Mouse (Mus musculus) lung, adult 2 months (tissue): Measurements from ENCODE around the gene Chd3. TPM values are rescaled to one million over a fixed set of nuclear protein-coding genes. Genes with fewer than 3 reads are reported as not detected.
"Not testable (repeated sequence)": the region's sequence is repeated elsewhere in the genome, so short reads cannot be mapped to it uniquely, and the experiment has no call there.

Experiments used
- DNase-seq: peaks from one replicate; pipeline ENCODE4 v3.0.0; 2022
- H3K4me1 ChIP-seq: fragments of 200-500 bp; 2 replicates; pipeline ENCODE4 v1.6.1; 2011; ENCODE audit warnings: low read length; ENCODE audit not compliant: control insufficient read depth, insufficient read depth
- H3K4me3 ChIP-seq: fragments of 200-500 bp; replicated peaks from 2 replicates; pipeline ENCODE3; 2011; ENCODE audit warnings: low read depth, mild to moderate bottlenecking, control low read depth, low read length; ENCODE audit errors: extremely low read depth
- CTCF ChIP-seq: fragments of 200-500 bp; IDR thresholded peaks from 2 replicates; pipeline ENCODE4 v1.5.1; 2011; ENCODE audit warnings: mild to moderate bottlenecking, low read length, control low read depth; ENCODE audit not compliant: insufficient read depth
- POLR2A ChIP-seq: fragments of 200-500 bp; IDR thresholded peaks from 2 replicates; pipeline ENCODE4 v1.6.1; 2011; ENCODE audit warnings: low read depth, mild to moderate bottlenecking, control low read depth, low read length, borderline replicate concordance; ENCODE audit errors: extremely low read depth
- WGBS: fragments of 180-500 bp; shearing (Covaris S2); methylation state at CpG from one replicate; pipeline ENCODE4 v1.1.7; 2018; 5-methylcytosine and 5-hydroxymethylcytosine counted together
- polyA plus RNA-seq: library from polyadenylated mRNA; depleted of rRNA; stranded (reverse); fragments of >200 nt; gene quantifications from 2 replicates; pipeline ENCODE4 v1.2.3, GENCODE M21; 2012

Gene Chd3
- polyA plus RNA-seq, 1 experiment: 135 TPM

DNA sequence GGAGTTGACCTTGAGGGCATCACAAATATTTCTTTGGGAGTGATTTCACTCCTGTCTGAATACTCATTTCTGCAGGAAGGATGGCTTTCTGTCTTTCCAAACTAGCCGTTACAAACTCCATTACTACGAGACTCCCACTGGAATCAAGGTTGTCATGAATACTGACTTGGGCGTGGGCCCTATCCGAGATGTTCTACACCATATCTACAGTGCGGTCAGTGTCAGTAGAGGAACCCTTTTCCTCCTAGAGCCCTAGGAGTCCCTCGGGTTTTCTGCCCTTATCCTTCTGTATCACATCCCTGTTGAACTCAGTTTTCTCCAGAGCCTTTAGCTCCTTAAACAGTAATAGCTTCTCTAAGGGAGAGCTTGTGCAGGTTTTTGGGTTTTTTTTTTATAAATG lies 44.5 kb downstream of the Chd3 start:
- peaks cover 6% of the 10 kb centered on the region; the same call in 1 of the 2 replicates for H3K4me1 ChIP-seq
- TF ChIP-seq POLR2A: no peak
- TF ChIP-seq CTCF: no peak
- 75% methylated on average over 6 of the region's 6 CpGs for WGBS
- no peak for DNase-seq
- no peak overlapping the region for H3K4me3 ChIP-seq

DNA sequence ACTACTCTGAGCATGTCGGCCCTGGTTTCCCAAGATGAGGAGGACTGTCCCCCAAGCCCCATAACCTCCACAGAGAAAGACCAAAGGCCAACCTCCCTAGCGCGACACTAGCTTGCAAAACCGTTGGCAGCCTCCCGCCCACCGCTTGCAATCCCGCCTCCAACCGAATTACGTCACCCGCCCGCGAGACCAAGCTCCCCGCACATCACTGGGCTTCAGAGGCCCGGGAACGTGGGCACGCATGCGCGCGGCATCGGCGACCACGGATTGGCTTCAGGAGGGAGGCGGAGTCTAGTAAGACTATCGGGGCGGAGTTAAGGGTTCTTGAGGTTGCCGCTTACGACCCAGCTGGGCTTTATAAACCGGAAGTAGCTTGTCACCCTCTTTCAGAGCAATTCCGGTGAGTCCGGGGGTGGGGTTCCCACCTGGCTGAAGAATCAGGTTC lies 45.5 kb downstream of the Chd3 start, which contains the start of the genes Cntrob and Trappc1:
Gene Cntrob (minus strand): TSS at position 109 of the 445 bp plus-strand sequence.
Gene Trappc1 (plus strand): TSS at position 314 of the 445 bp plus-strand sequence.
- DNase-seq: peak; percentile 97
- Histone ChIP-seq H3K4me3 (peak within 1 kb of the TSS; percentile 82), H3K4me1 (peaks cover 6% of the 10 kb centered on the region; the same call in 1 of the 2 replicates)
- peak; percentile 90; the same call in 1 of the 2 replicates for TF ChIP-seq POLR2A
- TF ChIP-seq CTCF: no peak
- WGBS: under 1% methylated on average over 30 of the region's 30 CpGs

DNA sequence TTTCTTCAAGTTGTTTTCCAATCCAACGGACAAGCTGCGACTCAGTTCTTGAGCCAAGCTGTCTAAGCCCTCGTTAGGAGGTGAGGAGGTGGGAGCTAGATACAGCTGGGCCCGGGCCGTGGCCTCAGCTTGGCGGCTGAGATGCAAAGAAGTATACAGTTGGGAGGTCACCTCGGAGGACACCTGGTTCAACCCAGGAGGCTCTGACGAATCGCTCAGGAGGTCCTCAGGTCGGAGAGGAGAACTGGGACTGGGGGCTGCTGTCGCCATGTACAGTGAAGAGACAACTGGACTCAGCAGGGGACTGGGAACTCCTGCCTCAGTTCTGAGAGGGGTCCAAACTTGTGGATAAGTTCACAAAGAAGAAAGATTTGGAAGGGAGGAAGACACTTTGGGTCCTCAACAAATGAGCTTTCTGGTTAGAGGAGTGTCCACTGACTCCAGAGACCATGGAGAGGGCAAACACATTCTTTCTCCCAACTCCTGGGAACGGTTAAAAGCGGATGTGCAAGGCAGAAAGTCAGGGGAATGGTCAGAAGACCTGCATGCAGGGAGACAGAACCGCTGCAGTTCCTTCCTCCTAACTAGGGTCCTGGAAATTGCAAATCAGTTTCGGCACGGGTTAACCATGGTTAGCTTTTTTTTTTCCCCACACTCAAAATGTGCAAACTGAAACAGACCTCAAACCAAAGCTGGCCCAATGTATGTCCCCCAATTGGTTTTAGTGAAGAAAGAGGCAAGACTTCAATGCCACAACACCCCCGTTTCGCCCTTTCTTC lies 46.3 kb downstream of the Chd3 start:
- peak overlapping the region; percentile 82 for H3K4me3 ChIP-seq
- TF ChIP-seq CTCF (no peak), POLR2A (no peak)
- H3K4me1 ChIP-seq: peaks cover 6% of the 10 kb centered on the region; the same call in 1 of the 2 replicates
- no peak for DNase-seq
- WGBS: 14% methylated on average over 18 of the region's 18 CpGs

DNA sequence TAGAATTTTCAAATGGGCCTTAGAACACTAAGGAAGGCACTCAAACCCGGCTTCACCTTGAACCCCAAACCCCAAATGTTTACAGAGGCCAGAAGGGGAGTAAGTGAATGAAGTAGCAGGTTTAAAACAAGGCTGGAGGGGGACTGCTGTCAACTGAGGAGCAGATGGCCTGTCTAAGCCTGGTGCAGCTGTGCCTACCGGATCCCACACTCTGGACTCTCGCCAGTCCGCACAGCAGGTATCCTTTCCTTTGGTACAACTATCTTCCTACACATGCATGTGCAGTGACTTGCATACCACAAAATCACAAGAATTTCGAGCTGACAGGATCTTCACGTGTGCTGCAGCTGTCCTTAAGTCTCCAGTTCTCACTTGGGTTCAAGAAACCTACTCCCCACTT lies 47.2 kb downstream of the Chd3 start:
- Histone ChIP-seq H3K4me3 (no peak overlapping the region), H3K4me1 (peaks cover 6% of the 10 kb centered on the region; the same call in 1 of the 2 replicates)
- no peak for TF ChIP-seq POLR2A
- no peak for TF ChIP-seq CTCF
- no peak for DNase-seq
- WGBS: 66% methylated on average over 6 of the region's 6 CpGs

DNA sequence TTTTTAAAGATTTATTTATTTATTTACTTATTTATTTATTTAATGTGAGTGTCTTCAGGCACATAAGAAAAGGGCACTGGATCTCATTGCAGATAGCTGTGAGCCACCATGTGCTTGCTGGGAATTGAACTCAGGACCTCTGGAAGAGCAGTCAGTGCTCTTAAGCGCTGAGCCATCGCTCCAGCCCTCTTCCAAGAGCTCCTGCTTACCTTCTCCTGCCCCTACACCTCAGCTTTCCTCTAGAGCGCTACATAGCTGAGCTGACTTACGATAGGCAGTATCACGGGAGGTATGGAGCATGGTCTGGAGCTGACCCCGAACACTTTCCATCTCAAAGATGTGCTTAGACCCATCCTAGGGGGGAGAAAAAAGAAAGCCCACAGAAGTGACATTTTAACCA lies 47.6 kb downstream of the Chd3 start:
- TF ChIP-seq POLR2A (no peak), CTCF (no peak)
- WGBS: 97% methylated on average over 6 of the region's 6 CpGs

DNA sequence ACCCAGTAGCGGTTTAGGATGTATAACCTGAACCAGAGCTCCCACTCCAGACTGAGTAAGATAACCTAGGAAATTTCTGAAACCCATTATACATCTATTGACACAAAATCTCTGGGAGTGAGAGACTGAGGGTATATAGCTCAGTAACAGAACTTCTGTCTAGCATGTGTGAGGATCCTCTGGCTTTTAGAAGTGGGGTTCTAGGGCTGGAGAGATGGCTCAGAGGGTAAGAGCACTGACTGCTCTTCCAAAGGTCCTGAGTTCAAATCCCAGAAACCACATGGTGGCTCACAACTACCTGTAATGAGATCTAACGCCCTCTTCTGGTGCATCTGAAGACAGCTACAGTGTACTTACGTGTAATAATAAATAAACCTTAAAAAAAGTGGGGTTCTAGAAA lies 51.2 kb downstream of the Chd3 start:
- WGBS: 90% methylated on average over 3 of the region's 3 CpGs
- not testable (repeated sequence) for H3K4me1 ChIP-seq, H3K4me3 ChIP-seq, DNase-seq

More for the DNA sequence above, 47.6 kb downstream of the Chd3 start:
- Histone ChIP-seq H3K4me1 (peaks cover 6% of the 10 kb centered on the region; the same call in 1 of the 2 replicates), H3K4me3 (no peak overlapping the region)
- no peak for DNase-seq

DNA sequence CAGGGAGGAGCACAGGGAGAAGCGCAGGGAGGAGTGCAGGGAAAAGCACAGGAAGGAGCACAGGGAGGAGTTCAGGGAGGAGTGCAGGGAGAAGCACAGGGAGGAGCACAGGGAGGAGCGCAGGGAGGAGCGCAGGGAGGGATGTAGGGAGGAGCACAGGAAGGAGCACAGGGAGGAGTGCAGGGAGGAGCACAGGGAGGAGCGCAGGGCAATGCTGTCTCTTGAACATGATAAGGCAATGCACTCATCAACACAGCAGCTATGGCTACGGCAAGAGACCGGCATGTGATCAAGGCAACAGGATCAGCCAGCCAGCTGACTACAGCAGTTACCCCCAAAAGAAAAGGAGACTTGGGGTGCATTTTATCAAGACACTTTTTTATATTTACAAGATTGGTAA lies 52.8 kb downstream of the Chd3 start:
- Histone ChIP-seq H3K4me3 (no peak overlapping the region), H3K4me1 (no peaks in the 10 kb centered on the region)
- 93% methylated on average over 6 of the region's 6 CpGs for WGBS
- TF ChIP-seq CTCF (no peak), POLR2A (no peak)
- DNase-seq: no peak

DNA sequence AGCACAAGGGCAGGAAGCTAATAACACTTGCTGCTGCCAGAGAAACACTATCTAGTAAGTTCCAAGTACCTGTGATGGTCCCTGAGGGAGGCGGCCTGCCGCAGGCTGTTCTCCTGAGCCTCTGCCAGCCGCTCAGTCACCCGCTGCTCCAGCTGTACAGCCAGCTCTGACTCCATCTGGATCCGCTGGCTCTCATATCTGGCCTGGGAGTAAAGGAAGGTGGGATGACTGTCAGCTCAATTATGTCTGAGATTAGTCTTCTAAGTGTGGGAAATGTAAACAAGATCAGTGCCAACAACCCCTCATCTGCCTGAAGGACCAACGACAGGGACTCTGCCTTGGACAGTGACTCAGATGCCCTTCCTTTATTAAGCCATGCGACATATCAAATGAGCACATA lies 57.9 kb downstream of the Chd3 start:
- no peak for DNase-seq
- Histone ChIP-seq H3K4me1 (no peaks in the 10 kb centered on the region), H3K4me3 (no peak overlapping the region)
- TF ChIP-seq POLR2A (no peak), CTCF (no peak)
- 83% methylated on average over 7 of the region's 7 CpGs for WGBS

DNA sequence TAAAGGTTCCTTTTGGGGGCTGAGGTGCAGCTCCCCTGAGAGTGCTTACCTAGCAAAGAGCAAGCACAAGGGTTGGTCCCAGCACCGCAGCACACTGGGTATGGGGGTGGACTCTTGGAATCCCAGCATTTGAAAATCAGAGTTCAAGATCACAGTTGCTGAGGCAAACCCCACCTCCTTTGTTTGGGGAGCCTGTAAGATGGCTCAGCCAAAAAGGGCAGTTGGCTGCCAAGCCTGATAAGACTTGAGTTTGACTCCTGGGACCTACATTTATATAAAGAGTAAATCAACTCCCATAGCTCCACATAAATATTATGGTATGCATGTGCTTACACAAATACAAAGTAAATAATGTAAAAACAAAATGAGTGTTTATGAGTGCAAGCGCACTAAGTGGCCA lies 63.2 kb downstream of the Chd3 start:
- H3K4me3 ChIP-seq: no peak overlapping the region
- WGBS: 92% methylated on average over 2 of the region's 2 CpGs
- TF ChIP-seq CTCF: no peak
- no peak for TF ChIP-seq POLR2A
- H3K4me1 ChIP-seq: no peaks in the 10 kb centered on the region
- DNase-seq: no peak

DNA sequence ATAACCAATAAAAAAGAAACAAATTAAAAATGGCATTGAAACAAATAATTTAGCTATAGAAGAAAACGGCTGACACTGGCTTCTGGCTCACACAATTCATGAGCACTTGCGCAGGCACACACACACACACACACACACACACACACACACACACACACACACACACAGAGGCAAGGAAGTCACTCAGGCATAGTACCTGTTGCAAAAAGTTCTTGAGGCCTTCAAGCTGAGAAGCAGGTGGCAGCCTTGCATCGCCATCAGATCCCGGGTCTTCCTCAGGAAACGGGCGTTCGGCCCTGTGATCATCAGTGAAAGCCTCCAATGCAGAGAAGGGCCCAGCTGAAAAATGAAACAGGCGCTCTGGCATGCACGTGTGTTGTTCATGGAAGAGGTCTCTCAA lies 63.9 kb downstream of the Chd3 start:
- DNase-seq: no peak
- Histone ChIP-seq H3K4me1 (no peaks in the 10 kb centered on the region), H3K4me3 (no peak overlapping the region)
- TF ChIP-seq CTCF (no peak), POLR2A (no peak)
- WGBS: 84% methylated on average over 9 of the region's 9 CpGs
